Mouse (Mus musculus) left cerebral cortex, postnatal 14 days (tissue): Measurements from ENCODE around the gene C1s2. TPM values are rescaled to one million over a fixed set of nuclear protein-coding genes. Genes with fewer than 3 reads are reported as not detected.

Experiments
- total RNA-seq, 2 experiments: library from RNA; stranded (reverse); gene quantifications; 2 replicates each; pipeline ENCODE4 v1.2.3; 2021

C1s2 gene
- total RNA-seq, 2 experiments from 2014 or later = 0.26 to 0.57 TPM

Other genes with a start within 250 kb of the C1s2 start
- 10 to 100 TPM; 78.8 to 80.2 TPM for gene Pex5, start 221.0 kb downstream of the C1s2 start, total RNA-seq
- 100 to 1,000 TPM; 371 to 377 TPM for gene Clstn3, start 171.3 kb downstream of the C1s2 start, total RNA-seq
- under 1 TPM; 0.18 to 0.59 TPM for gene C1rl, start 143.0 kb downstream of the C1s2 start, total RNA-seq
- 1 to 10 TPM; 1.1 to 1.3 TPM for gene C1ra, start 123.7 kb downstream of the C1s2 start, total RNA-seq
- 1 to 10 TPM; 1.4 to 1.6 TPM for gene C1s1, start 93.7 kb downstream of the C1s2 start, total RNA-seq
- gene C1rb, start 65.8 kb downstream of the C1s2 start, total RNA-seq = under 1 TPM in 1 of 2 experiments, not detected in 1; 0.18 TPM
- gene Lpcat3, start 26.9 kb upstream of the C1s2 start, total RNA-seq = 10 to 100 TPM; 33.8 to 37.1 TPM
- gene Emg1, start 76.1 kb upstream of the C1s2 start, total RNA-seq = 10 to 100 TPM; 45.6 to 45.9 TPM
- gene Phb2, start 76.3 kb upstream of the C1s2 start, total RNA-seq = 100 to 1,000 TPM; 133 to 144 TPM
- gene Ptpn6, start 102.6 kb upstream of the C1s2 start, total RNA-seq = 1 to 10 TPM; 3.6 to 4.0 TPM
- 100 to 1,000 TPM; 294 to 301 TPM for gene Grcc10, start 105.3 kb upstream of the C1s2 start, total RNA-seq
- not detected for gene Gm45234, start 119.9 kb upstream of the C1s2 start, total RNA-seq
- 100 to 1,000 TPM; 147 to 166 TPM for gene Atn1, start 120.4 kb upstream of the C1s2 start, total RNA-seq
- gene Eno2, start 133.6 kb upstream of the C1s2 start, total RNA-seq = 100 to 1,000 TPM; 719 to 758 TPM
- gene Lrrc23, start 143.6 kb upstream of the C1s2 start, total RNA-seq = under 1 TPM; 0.47 to 0.81 TPM
- gene Spsb2, start 172.6 kb upstream of the C1s2 start, total RNA-seq = 1 to 10 TPM; 2.9 to 5.3 TPM
- gene Tpi1, start 178.2 kb upstream of the C1s2 start, total RNA-seq = 100 to 1,000 TPM; 629 to 634 TPM
- gene Usp5, start 193.4 kb upstream of the C1s2 start, total RNA-seq = 100 to 1,000 TPM; 178 to 184 TPM
- 1 to 10 TPM; 1.6 to 1.7 TPM for gene Cdca3, start 193.5 kb upstream of the C1s2 start, total RNA-seq
- not detected for gene Gnb3, start 204.2 kb upstream of the C1s2 start, total RNA-seq
- 10 to 100 TPM; 25.9 to 32.9 TPM for gene P3h3, start 221.7 kb upstream of the C1s2 start, total RNA-seq
- 100 to 1,000 TPM; 220 to 231 TPM for gene Gpr162, start 227.9 kb upstream of the C1s2 start, total RNA-seq